Mouse (Mus musculus): ENCODE data around the gene Elp4. TPM values are rescaled to one million over a fixed set of nuclear protein-coding genes. Genes with fewer than 3 reads are reported as not detected.

Elp4 gene
- polyA plus RNA-seq, 1 experiment from 2014 or later = 40.4 TPM

- Histone ChIP-seq H3K4me1 (ENCODE audit: control insufficient read depth, insufficient read depth, low read length) (no peaks in the 10 kb centered on the region), H3K4me3 (ENCODE audit: low read depth, low read length) (no peak overlapping the region), H3K9me3 (ENCODE audit: control insufficient read depth, low read depth, low read length) (no peaks in the 10 kb centered on the region), H3K9ac (replicated peaks; ENCODE audit: low read depth, low read length) (no peak overlapping the region), H3K27ac (ENCODE audit: low read length) (no peak overlapping the region), H3K27me3 (ENCODE audit: control insufficient read depth, insufficient read depth, low read length) (peaks cover 55% of the 10 kb centered on the region), H3K36me3 (ENCODE audit: control insufficient read depth, insufficient read depth, low read length) (no peaks in the 10 kb centered on the region), H3K4me2 (replicated peaks; ENCODE audit: low read depth, low read length) (no peak overlapping the region)
- WGBS = 4% methylated on average over 9 of the region's 9 CpGs
- ATAC-seq (ENCODE audit: insufficient number of reproducible peaks, insufficient read depth, low FRiP score, low read depth) = no peak
Measured at GRCm38 (mm10) chr2:105659350-105659749, 245.0 kb downstream of the Elp4 start.

DNA sequence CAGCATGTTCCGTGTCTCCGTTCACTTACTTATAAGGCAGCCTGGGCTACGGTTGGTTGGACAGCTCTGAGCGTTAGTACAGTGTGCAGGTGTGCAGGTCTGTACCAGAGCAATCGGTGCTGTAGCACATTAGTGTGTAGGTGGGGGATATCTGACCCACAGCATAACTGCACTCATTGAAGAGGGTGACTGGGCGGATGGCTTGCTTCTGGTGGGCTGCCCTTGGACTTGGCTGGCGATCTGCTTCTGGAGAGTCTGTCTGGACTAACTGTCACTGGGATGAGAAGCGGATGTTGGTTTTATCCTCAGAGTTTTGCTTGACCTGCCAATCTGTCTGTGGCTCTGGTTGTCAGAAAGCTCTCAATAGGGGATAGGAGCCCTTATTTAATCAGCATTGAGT is 247.9 kb downstream of the Elp4 start:
- Histone ChIP-seq H3K4me2 (replicated peaks; ENCODE audit: low read depth, low read length) (no peak overlapping the region), H3K4me3 (ENCODE audit: low read depth, low read length) (no peak overlapping the region), H3K4me1 (ENCODE audit: control insufficient read depth, insufficient read depth, low read length) (no peaks in the 10 kb centered on the region), H3K36me3 (ENCODE audit: control insufficient read depth, insufficient read depth, low read length) (no peaks in the 10 kb centered on the region), H3K27ac (ENCODE audit: low read length) (no peak overlapping the region), H3K27me3 (ENCODE audit: control insufficient read depth, insufficient read depth, low read length) (peaks cover 37% of the 10 kb centered on the region), H3K9me3 (ENCODE audit: control insufficient read depth, low read depth, low read length) (no peaks in the 10 kb centered on the region), H3K9ac (replicated peaks; ENCODE audit: low read depth, low read length) (no peak overlapping the region)
- no peak for ATAC-seq (ENCODE audit: insufficient number of reproducible peaks, insufficient read depth, low FRiP score, low read depth)
- 78% methylated on average over 8 of the region's 8 CpGs for WGBS

Other genes with a start within 250 kb of the Elp4 start
- gene Pax6, start 235.7 kb downstream of the Elp4 start, polyA plus RNA-seq (2014; fragmentation: Nextera tagmentation; extraction: Ambion mirVana) = 0.69 and 0.91 TPM in 2 replicates
- 134 and 149 TPM in 2 replicates for gene Immp1l, start 74 bp upstream of the Elp4 start, polyA plus RNA-seq (2014; fragmentation: Nextera tagmentation; extraction: Ambion mirVana)
- 38.8 and 39.8 TPM in 2 replicates for gene Dnajc24, start 99.0 kb upstream of the Elp4 start, polyA plus RNA-seq (2014; fragmentation: Nextera tagmentation; extraction: Ambion mirVana)